8 mouse cellular contexts compared by ENCODE assay signal in genomic region chr2:69885451-69886305, GRCm38 (mm10). TPM values are rescaled to one million over a fixed set of nuclear protein-coding genes. Genes with fewer than 3 reads are reported as not detected.
DNase-seq lines count a peak whose midpoint lies in the region; ATAC-seq and TF ChIP-seq lines count a peak whose summit lies in the region.

Gene Mettl5, minus strand, starts transcription at chr2:69885615.

- no peaks in the 10 kb centered on the region for H3K79me2 ChIP-seq in C2C12 (ENCODE audit: control insufficient read depth, insufficient read depth)

- TF ChIP-seq CTCF in C2C12 (IDR thresholded peaks at IDR 0.05; ENCODE audit: control insufficient read depth, insufficient read depth, insufficient read length), result peak; percentile 66
- peak; percentile 67; the same call in 1 of the 2 replicates for TF ChIP-seq CTCF in embryonic fibroblast, embryonic 13.5 days (IDR thresholded peaks at IDR 0.05; ENCODE audit: borderline replicate concordance, insufficient read depth, low read length)

- peak within 1 kb of the TSS; percentile 48 for H3K27ac ChIP-seq in embryonic fibroblast, embryonic 13.5 days (ENCODE audit: insufficient read depth, low read length)
- peak within 1 kb of the TSS; percentile 94 for H3K27ac ChIP-seq in heart, embryonic 10.5 days
- H3K27ac ChIP-seq in kidney, embryonic 14.5 days (ENCODE audit: low read depth, low read length), result peak within 1 kb of the TSS; percentile 65; the same call in 1 of the 2 replicates
- peak within 1 kb of the TSS; percentile 56 for H3K27ac ChIP-seq in limb, embryonic 14.5 days (replicated peaks; ENCODE audit: low read depth, low read length)
- peak within 1 kb of the TSS; percentile 38; the same call in 1 of the 2 replicates for H3K27ac ChIP-seq in midbrain, embryonic 16.5 days (ENCODE audit: low read length)

- H3K79me3 ChIP-seq in C2C12 (ENCODE audit: low read depth), result peaks cover 2% of the 10 kb centered on the region

- H3ac ChIP-seq in C2C12 (ENCODE audit: control insufficient read depth, insufficient read length, low read depth), result peak within 1 kb of the TSS; percentile 64

- WGBS in heart, embryonic 10.5 days, result 2% methylated on average over 45 of the region's 45 CpGs
- WGBS in kidney, embryonic 14.5 days, result 2% methylated on average over 45 of the region's 45 CpGs
- WGBS in limb, embryonic 14.5 days, result 1% methylated on average over 44 of the region's 45 CpGs
- WGBS in midbrain, embryonic 16.5 days, result 2% methylated on average over 45 of the region's 45 CpGs

- peak within 1 kb of the TSS; percentile 77 for H3K9ac ChIP-seq in kidney, embryonic 14.5 days (ENCODE audit: low read depth, low read length)
- peak within 1 kb of the TSS; percentile 73 for H3K9ac ChIP-seq in limb, embryonic 14.5 days (ENCODE audit: low read depth, low read length, severe bottlenecking)
- peak within 1 kb of the TSS; percentile 66 for H3K9ac ChIP-seq in midbrain, embryonic 16.5 days (ENCODE audit: low read depth, low read length)

- TF ChIP-seq POLR2A in embryonic fibroblast, embryonic 13.5 days (IDR thresholded peaks at IDR 0.05; ENCODE audit: low read depth, low read length), result peak; percentile 93
- peak; percentile 69; the same call in 1 of the 2 replicates for TF ChIP-seq POLR2A in limb, embryonic 14.5 days (IDR thresholded peaks at IDR 0.05; ENCODE audit: borderline replicate concordance, extremely low read depth, insufficient read depth, insufficient read length)

- no peaks in the 10 kb centered on the region for H3K9me3 ChIP-seq in heart, embryonic 10.5 days
- H3K9me3 ChIP-seq in kidney, embryonic 14.5 days (ENCODE audit: control insufficient read depth, low read length), result no peaks in the 10 kb centered on the region
- H3K9me3 ChIP-seq in limb, embryonic 14.5 days (ENCODE audit: control insufficient read depth, low read length), result no peaks in the 10 kb centered on the region
- no peaks in the 10 kb centered on the region for H3K9me3 ChIP-seq in midbrain, embryonic 16.5 days (replicated peaks; ENCODE audit: control insufficient read depth, low read length, poor library complexity, severe bottlenecking)

- no peaks in the 10 kb centered on the region for H3K36me3 ChIP-seq in C2C12 (ENCODE audit: control insufficient read depth, insufficient read depth)
- peaks cover 4% of the 10 kb centered on the region; the same call in 1 of the 2 replicates for H3K36me3 ChIP-seq in heart, embryonic 10.5 days
- H3K36me3 ChIP-seq in kidney, embryonic 14.5 days (ENCODE audit: control insufficient read depth, insufficient read depth, low read length), result no peaks in the 10 kb centered on the region
- no peaks in the 10 kb centered on the region for H3K36me3 ChIP-seq in limb, embryonic 14.5 days (ENCODE audit: control insufficient read depth, insufficient read depth, low read length)
- H3K36me3 ChIP-seq in midbrain, embryonic 16.5 days (ENCODE audit: control insufficient read depth, insufficient read depth, low read length), result no peaks in the 10 kb centered on the region

- peak; percentile 95 for ATAC-seq in kidney, embryonic 14.5 days (ENCODE audit: low FRiP score, low TSS enrichment)
- ATAC-seq in limb, embryonic 14.5 days (ENCODE audit: low FRiP score, low read depth), result peak; percentile 97
- peak; percentile 97 for ATAC-seq in midbrain, embryonic 16.5 days

- peak within 1 kb of the TSS; percentile 61 for H3K4me3 ChIP-seq in C2C12 (ENCODE audit: insufficient read depth, poor library complexity, severe bottlenecking)
- peak within 1 kb of the TSS; percentile 73 for H3K4me3 ChIP-seq in embryonic fibroblast, embryonic 13.5 days (ENCODE audit: insufficient read depth, low read length)
- peak within 1 kb of the TSS; percentile 85 for H3K4me3 ChIP-seq in heart, embryonic 10.5 days
- peak within 1 kb of the TSS; percentile 69 for H3K4me3 ChIP-seq in kidney, embryonic 14.5 days (ENCODE audit: low read length)
- H3K4me3 ChIP-seq in limb, embryonic 14.5 days (replicated peaks; ENCODE audit: low read length), result peak within 1 kb of the TSS; percentile 49
- H3K4me3 ChIP-seq in midbrain, embryonic 16.5 days (ENCODE audit: low read depth, low read length), result peak within 1 kb of the TSS; percentile 38

- peaks cover 6% of the 10 kb centered on the region; the same call in 1 of the 2 replicates for H3K4me1 ChIP-seq in embryonic fibroblast, embryonic 13.5 days (ENCODE audit: control insufficient read depth, insufficient read depth, low read length)
- peaks cover 9% of the 10 kb centered on the region; the same call in 1 of the 2 replicates for H3K4me1 ChIP-seq in heart, embryonic 10.5 days
- 0 out of 2 replicates have a peak, but pooled peaks cover 3% of the 10 kb centered on the region for H3K4me1 ChIP-seq in kidney, embryonic 14.5 days (ENCODE audit: control insufficient read depth, insufficient read depth, low read length)
- H3K4me1 ChIP-seq in limb, embryonic 14.5 days (ENCODE audit: control insufficient read depth, insufficient read depth, low read length), result peaks cover 4% of the 10 kb centered on the region
- H3K4me1 ChIP-seq in midbrain, embryonic 16.5 days (ENCODE audit: control insufficient read depth, insufficient read depth, low read length), result peaks cover 5% of the 10 kb centered on the region; the same call in 1 of the 2 replicates

- no peaks in the 10 kb centered on the region for H3K27me3 ChIP-seq in C2C12 (ENCODE audit: control insufficient read depth, insufficient read depth, insufficient read length)
- H3K27me3 ChIP-seq in heart, embryonic 10.5 days (ENCODE audit: insufficient read depth, poor library complexity, severe bottlenecking), result no peaks in the 10 kb centered on the region
- no peaks in the 10 kb centered on the region for H3K27me3 ChIP-seq in kidney, embryonic 14.5 days (ENCODE audit: control insufficient read depth, insufficient read depth, low read length)
- no peaks in the 10 kb centered on the region for H3K27me3 ChIP-seq in limb, embryonic 14.5 days (ENCODE audit: control insufficient read depth, insufficient read depth, low read length)
- no peaks in the 10 kb centered on the region for H3K27me3 ChIP-seq in midbrain, embryonic 16.5 days (ENCODE audit: control insufficient read depth, insufficient read depth, low read depth, low read length)

- DNase-seq in brain, adult 2 months (ENCODE audit: low read depth, low spot score), result peak; percentile 95
- DNase-seq in heart, embryonic 10.5 days (ENCODE audit: low spot score), result peak; percentile 94
- DNase-seq in limb, embryonic 14.5 days (ENCODE audit: low spot score), result peak; percentile 80
- DNase-seq in spleen, postnatal 10 days (ENCODE audit: low spot score in 2 of 2), result peak; percentile 90 to 94

- H3K4me2 ChIP-seq in kidney, embryonic 14.5 days (replicated peaks; ENCODE audit: low read depth, low read length), result peak within 1 kb of the TSS; percentile 76
- peak within 1 kb of the TSS; percentile 70 for H3K4me2 ChIP-seq in limb, embryonic 14.5 days (replicated peaks; ENCODE audit: low read depth, low read length, severe bottlenecking)
- H3K4me2 ChIP-seq in midbrain, embryonic 16.5 days (ENCODE audit: low read length), result peak within 1 kb of the TSS; percentile 52

TF ChIP-seq in C2C12, 6 proteins besides CTCF, POLR2A, EP300 and RAD21:
- TF ChIP-seq MAX (IDR thresholded peaks at IDR 0.05), result peak; percentile 83
- TF ChIP-seq CEBPB (IDR thresholded peaks at IDR 0.05; ENCODE audit: low read depth), result no peak

RNA-seq across cellular contexts. Expression of gene Mettl5, which starts in this region (rescaled TPM):
- 9.0 TPM for polyA plus RNA-seq in C2C12 (2012; fragmentation: generic; extraction: Trizol)
- polyA plus RNA-seq in embryonic fibroblast, embryonic 13.5 days (2011; ENCODE audit: insufficient read length, low read depth, missing spikeins), result 14.4 and 17.0 TPM in 2 replicates
- 37.1 and 38.3 TPM in 2 replicates for polyA plus RNA-seq in heart, embryonic 10.5 days (2016; fragmentation: Nextera tagmentation; extraction: Ambion mirVana)
- 47.8 and 50.1 TPM in 2 replicates for polyA plus RNA-seq in kidney, embryonic 14.5 days (2014; fragmentation: Nextera tagmentation; extraction: Ambion mirVana)
- polyA plus RNA-seq in limb, embryonic 14.5 days (2012; rRNA removed), result 9.8 and 14.0 TPM in 2 replicates
- polyA plus RNA-seq in limb, embryonic 14.5 days (2014; fragmentation: Nextera tagmentation; extraction: Ambion mirVana), result 33.7 and 41.0 TPM in 2 replicates
- 32.5 and 33.4 TPM in 2 replicates for polyA plus RNA-seq in midbrain, embryonic 16.5 days (2015; fragmentation: Nextera tagmentation; extraction: Ambion mirVana)

Comparison
In these comparisons a context has a peak if more than half of its experiments do, and no peak if none do; other contexts are left out.
1. Peak in every context shown above with its lines: DNase-seq, ATAC-seq, H3K4me3 ChIP-seq and H3K27ac ChIP-seq.
2. H3K27ac ChIP-seq: peak in every context shown above with its lines; median percentile 94 in heart, embryonic 10.5 days; 65 in kidney, embryonic 14.5 days; 56 in limb, embryonic 14.5 days; 48 in embryonic fibroblast, embryonic 13.5 days; 38 in midbrain, embryonic 16.5 days.